Mouse (Mus musculus) thymus, adult 2 months (tissue): ENCODE measurements around the gene Hrk.

Source experiments
- CTCF ChIP-seq: fragments of 200-500 bp; IDR thresholded peaks from 2 replicates; pipeline ENCODE4 v1.5.1; 2012; ENCODE audit warnings: mild to moderate bottlenecking, control low read depth, low read length, moderate library complexity, borderline replicate concordance; ENCODE audit not compliant: control insufficient read depth, poor library complexity, insufficient read depth; ENCODE audit errors: extremely low read depth
- POLR2A ChIP-seq: fragments of 200-500 bp; IDR thresholded peaks from 2 replicates; pipeline ENCODE4 v1.6.1; 2012; ENCODE audit warnings: mild to moderate bottlenecking, low read length, control low read depth, moderate library complexity; ENCODE audit not compliant: control insufficient read depth, poor library complexity, insufficient read depth; ENCODE audit errors: extremely low read depth

- TF ChIP-seq POLR2A = no peak
- no peak for TF ChIP-seq CTCF
Observed at GRCm38 (mm10) chr5:118145999-118146679, 18.3 kb upstream of the Hrk start.
